Mouse (Mus musculus): Measurements from ENCODE around the gene Tmem201. TPM values are rescaled to one million over a fixed set of nuclear protein-coding genes. Genes with fewer than 3 reads are reported as not detected.
A peak's percentile ranks its signal among the peaks of the same experiment; 100 is the strongest.

The Tmem201 gene
- polyA plus RNA-seq (2011; ENCODE audit: insufficient read depth, insufficient read length, low replicate concordance, missing spikeins): 5.3 and 8.2 TPM in 2 replicates

DNA sequence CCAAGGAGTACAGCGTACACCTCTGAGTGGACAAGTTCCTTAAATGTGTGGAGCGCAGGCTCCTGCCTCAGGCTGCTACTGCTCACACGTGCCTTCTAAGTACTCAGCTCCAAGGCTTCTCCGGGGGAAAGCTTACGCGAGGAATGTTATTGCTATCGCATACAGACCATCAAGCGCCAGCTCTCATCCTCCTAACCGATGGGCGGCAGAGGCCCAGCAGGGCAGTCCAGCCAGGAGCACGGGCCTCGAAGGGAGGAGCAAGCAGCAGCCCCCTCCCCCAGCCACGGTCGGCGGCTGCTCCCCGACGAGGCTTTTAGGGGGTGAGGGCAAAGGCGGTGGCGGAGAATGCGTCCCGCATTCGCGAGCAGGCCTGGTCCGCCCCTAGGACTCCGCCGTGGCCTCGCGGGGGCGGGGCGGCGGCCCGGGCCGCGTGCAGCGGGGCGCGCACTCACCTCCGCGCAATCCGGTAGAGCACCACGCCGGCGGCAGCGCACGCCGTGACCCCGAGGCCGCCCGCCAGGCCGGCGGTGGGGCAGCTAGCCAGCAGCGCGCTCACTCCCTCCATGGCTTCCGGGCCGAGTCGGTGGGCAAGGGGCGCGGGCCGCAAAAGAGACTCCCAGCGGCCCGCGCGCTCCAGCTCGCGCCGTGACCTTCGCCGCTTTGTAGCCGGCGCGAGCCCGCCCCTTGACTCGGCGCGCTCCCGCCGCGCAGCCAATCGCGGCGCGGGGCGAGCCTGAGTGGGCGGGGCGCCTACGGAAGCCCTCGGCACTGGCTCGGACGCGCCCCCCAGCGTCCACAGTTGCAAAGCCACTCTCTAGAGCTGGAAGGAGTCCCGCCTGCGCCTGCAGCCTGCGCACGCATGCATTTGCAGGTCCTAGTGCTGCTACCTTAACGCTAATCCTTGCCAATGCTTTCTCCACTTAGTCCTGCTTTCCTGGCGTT, at the start of gene Tmem201:
Gene Tmem201, minus strand, starts transcription at position 662 of the 942 bp plus-strand sequence.
- TF ChIP-seq CTCF (IDR thresholded peaks at IDR 0.05; ENCODE audit: control insufficient read depth, insufficient read depth, low read length): peak; percentile 82
- TF ChIP-seq POLR2A (IDR thresholded peaks at IDR 0.05; ENCODE audit: borderline replicate concordance, control insufficient read depth, low read depth, low read length): 0 out of 2 replicates have a peak, but pooled peaks have one; percentile 17
- WGBS: under 1% methylated on average over 92 of the region's 97 CpGs
- Histone ChIP-seq H3K4me1 (ENCODE audit: control insufficient read depth, insufficient read depth, low read length) (peaks cover 5% of the 10 kb centered on the region; the same call in 1 of the 2 replicates), H3K4me3 (replicated peaks; ENCODE audit: control insufficient read depth, low read depth, low read length) (peak within 1 kb of the TSS; percentile 77), H3K27ac (ENCODE audit: control insufficient read depth, insufficient read depth, low read depth, low read length, poor library complexity) (peak within 1 kb of the TSS; percentile 20; the same call in 1 of the 2 replicates)

DNA sequence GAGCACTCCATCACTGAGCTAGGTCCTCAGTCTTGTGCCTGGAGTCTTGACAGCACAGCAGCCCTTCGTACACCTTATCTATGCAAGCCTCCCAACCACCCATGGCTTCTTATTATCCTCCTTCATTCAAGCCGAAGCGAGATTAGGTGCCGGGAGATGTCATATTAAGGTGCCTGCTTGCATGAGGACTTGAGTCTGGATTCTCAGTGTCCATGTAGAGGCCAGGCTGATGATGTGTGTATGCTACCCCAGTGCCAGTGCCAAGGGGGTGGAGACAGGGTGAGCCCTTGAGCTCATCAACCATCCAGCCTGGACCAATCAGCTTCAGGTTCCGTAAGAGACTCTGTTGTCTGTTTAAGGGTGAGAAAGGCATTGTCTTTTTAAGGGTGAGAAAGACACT, 47.1 kb upstream of the Tmem201 start:
- Histone ChIP-seq H3K4me1 (ENCODE audit: control insufficient read depth, insufficient read depth, low read length) (peaks cover 6% of the 10 kb centered on the region), H3K4me3 (replicated peaks; ENCODE audit: control insufficient read depth, low read depth, low read length) (no peak overlapping the region), H3K27ac (ENCODE audit: control insufficient read depth, insufficient read depth, low read depth, low read length, poor library complexity) (no peak overlapping the region)
- 77% methylated on average over 5 of the region's 5 CpGs for WGBS
- no peak for TF ChIP-seq CTCF (IDR thresholded peaks at IDR 0.05; ENCODE audit: control insufficient read depth, insufficient read depth, low read length)
- TF ChIP-seq POLR2A (IDR thresholded peaks at IDR 0.05; ENCODE audit: borderline replicate concordance, control insufficient read depth, low read depth, low read length): no peak

DNA sequence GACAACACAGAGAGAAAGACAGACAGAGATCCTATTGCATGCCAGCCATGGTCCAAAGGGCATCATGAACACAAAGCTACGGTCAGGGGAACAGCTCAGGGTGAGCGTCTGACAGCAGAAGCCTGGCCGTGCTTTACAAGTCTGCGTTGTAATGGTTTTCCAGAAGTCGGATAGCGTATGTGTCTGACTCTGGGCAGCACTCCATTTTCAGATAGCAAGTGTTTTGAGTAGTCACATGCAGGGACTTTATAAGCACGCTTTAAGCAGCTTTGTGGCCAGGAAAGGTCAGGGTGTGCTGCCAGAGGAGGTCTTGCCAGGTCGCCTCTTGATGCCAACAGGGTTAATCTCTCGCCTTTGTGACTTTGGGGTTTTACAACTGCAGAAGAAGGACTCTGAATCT, 46.5 kb upstream of the Tmem201 start:
- 90% methylated on average over 9 of the region's 9 CpGs for WGBS
- Histone ChIP-seq H3K4me1 (ENCODE audit: control insufficient read depth, insufficient read depth, low read length) (peaks cover 4% of the 10 kb centered on the region; the same call in 1 of the 2 replicates), H3K27ac (ENCODE audit: control insufficient read depth, insufficient read depth, low read depth, low read length, poor library complexity) (no peak overlapping the region), H3K4me3 (replicated peaks; ENCODE audit: control insufficient read depth, low read depth, low read length) (no peak overlapping the region)
- TF ChIP-seq POLR2A (IDR thresholded peaks at IDR 0.05; ENCODE audit: borderline replicate concordance, control insufficient read depth, low read depth, low read length): no peak
- TF ChIP-seq CTCF (IDR thresholded peaks at IDR 0.05; ENCODE audit: control insufficient read depth, insufficient read depth, low read length): no peak

DNA sequence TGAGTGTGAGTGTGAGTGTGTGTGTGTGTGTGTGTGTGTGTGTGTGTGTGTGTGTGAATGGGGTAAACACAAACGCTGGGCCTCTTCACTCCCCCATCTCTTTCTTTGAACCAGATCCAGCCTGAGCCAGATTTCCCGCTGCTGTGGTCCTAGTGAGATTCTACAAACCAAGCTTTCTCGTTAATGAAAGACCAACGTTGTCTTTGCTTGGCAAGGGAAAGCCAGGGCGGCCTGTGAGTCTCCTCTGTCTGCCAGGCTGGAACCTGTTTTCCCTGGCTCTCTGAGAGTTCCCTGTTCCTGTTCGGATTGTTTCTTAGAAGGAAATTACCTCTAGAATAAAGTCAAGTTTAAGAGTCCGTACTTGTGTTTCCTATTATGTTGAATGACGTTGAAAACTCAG, 45.1 kb upstream of the Tmem201 start:
- TF ChIP-seq CTCF (IDR thresholded peaks at IDR 0.05; ENCODE audit: control insufficient read depth, insufficient read depth, low read length) (no peak), POLR2A (IDR thresholded peaks at IDR 0.05; ENCODE audit: borderline replicate concordance, control insufficient read depth, low read depth, low read length) (no peak)
- 76% methylated on average over 8 of the region's 8 CpGs for WGBS
- Histone ChIP-seq H3K4me3 (replicated peaks; ENCODE audit: control insufficient read depth, low read depth, low read length) (no peak overlapping the region), H3K4me1 (ENCODE audit: control insufficient read depth, insufficient read depth, low read length) (peaks cover 5% of the 10 kb centered on the region; the same call in 1 of the 2 replicates), H3K27ac (ENCODE audit: control insufficient read depth, insufficient read depth, low read depth, low read length, poor library complexity) (no peak overlapping the region)

DNA sequence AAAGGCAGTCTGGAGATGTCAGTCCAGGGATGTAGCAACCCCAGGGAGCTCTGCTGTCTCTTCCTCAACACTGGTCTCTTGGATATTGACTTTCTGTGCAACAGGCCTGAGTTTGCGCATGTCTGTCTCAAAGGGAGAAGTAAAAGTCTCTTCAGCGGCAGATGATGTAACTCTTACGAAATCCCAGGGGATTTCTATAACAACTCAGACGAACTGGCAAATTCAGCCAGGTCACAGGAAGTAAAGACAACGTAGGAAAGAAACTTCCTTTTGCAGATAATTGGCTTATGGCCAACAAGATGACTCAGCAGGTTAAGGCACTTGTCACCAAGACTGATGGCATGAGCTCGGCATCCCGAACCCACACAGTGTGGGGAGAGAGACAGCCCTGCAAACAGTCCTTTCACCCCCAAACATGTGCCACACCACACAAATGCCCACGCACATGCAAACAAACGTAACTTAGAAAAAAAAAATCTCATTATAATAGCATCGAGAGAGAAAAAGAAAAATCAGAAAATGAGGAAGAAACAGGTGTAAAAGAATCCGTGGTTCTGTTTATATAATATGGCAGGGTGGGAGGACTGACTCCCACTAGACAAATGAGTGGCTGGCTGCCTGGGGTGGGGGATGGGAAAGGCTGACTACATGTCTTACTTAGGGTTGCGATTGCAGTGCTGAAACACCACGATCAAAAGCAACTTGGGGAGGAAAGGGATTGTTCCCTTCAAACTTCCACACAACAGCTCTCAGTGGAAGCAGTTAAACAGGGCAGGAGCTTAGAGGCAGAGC, 42.9 kb upstream of the Tmem201 start:
- WGBS: 9% methylated on average over 13 of the region's 13 CpGs
- H3K4me3 ChIP-seq (replicated peaks; ENCODE audit: control insufficient read depth, low read depth, low read length): peak overlapping the region; percentile 24
- TF ChIP-seq CTCF (IDR thresholded peaks at IDR 0.05; ENCODE audit: control insufficient read depth, insufficient read depth, low read length) (no peak), POLR2A (IDR thresholded peaks at IDR 0.05; ENCODE audit: borderline replicate concordance, control insufficient read depth, low read depth, low read length) (no peak)
- peak overlapping the region; percentile 31 for H3K27ac ChIP-seq (ENCODE audit: control insufficient read depth, insufficient read depth, low read depth, low read length, poor library complexity)
- peaks cover 5% of the 10 kb centered on the region; the same call in 1 of the 2 replicates for H3K4me1 ChIP-seq (ENCODE audit: control insufficient read depth, insufficient read depth, low read length)

DNA sequence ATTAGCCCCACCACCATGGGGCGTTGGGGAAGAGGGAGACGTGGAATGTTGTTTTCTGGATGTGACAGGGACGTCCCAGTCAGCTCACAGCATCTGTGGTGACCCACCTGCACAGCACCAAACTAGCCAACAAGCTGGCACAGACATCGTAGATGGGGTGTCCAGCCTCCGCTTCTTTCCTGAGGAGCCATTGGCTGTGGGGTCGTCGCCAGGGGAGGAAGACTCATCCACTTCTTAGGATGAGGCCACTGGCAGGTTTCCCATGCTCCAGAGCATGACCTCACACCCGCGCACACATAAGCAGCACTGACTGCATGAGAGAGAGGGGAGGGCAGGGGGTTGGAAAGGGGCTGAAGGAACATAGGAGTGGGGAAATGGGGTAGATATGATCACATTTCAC, 42.1 kb upstream of the Tmem201 start:
- Histone ChIP-seq H3K27ac (ENCODE audit: control insufficient read depth, insufficient read depth, low read depth, low read length, poor library complexity) (peak overlapping the region; percentile 31), H3K4me1 (ENCODE audit: control insufficient read depth, insufficient read depth, low read length) (peaks cover 5% of the 10 kb centered on the region; the same call in 1 of the 2 replicates), H3K4me3 (replicated peaks; ENCODE audit: control insufficient read depth, low read depth, low read length) (peak overlapping the region; percentile 29)
- WGBS: 76% methylated on average over 9 of the region's 9 CpGs
- TF ChIP-seq CTCF (IDR thresholded peaks at IDR 0.05; ENCODE audit: control insufficient read depth, insufficient read depth, low read length): no peak
- no peak for TF ChIP-seq POLR2A (IDR thresholded peaks at IDR 0.05; ENCODE audit: borderline replicate concordance, control insufficient read depth, low read depth, low read length)

DNA sequence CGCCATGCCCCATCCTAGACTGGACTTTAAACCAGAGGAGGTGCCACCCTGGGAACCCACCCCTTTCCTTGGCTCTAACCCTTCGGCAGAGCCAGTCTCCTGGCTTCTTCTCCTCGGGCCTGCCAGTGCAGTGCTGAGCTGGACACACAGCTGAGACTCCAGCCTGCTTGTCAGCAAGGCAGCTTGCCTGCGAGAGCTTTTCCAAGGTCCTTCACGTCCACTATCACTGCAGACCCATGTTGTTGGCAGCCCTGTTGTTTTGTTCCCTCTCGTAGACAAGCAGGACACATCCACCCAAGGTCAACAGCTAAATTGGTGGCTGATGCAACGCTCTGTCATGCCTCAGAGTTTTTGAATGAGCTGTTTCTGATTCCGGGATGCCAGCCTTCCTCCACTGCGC, 39.3 kb upstream of the Tmem201 start:
- Histone ChIP-seq H3K27ac (ENCODE audit: control insufficient read depth, insufficient read depth, low read depth, low read length, poor library complexity) (no peak overlapping the region), H3K4me1 (ENCODE audit: control insufficient read depth, insufficient read depth, low read length) (peaks cover 5% of the 10 kb centered on the region; the same call in 1 of the 2 replicates), H3K4me3 (replicated peaks; ENCODE audit: control insufficient read depth, low read depth, low read length) (no peak overlapping the region)
- TF ChIP-seq POLR2A (IDR thresholded peaks at IDR 0.05; ENCODE audit: borderline replicate concordance, control insufficient read depth, low read depth, low read length) (no peak), CTCF (IDR thresholded peaks at IDR 0.05; ENCODE audit: control insufficient read depth, insufficient read depth, low read length) (no peak)
- 84% methylated on average over 9 of the region's 9 CpGs for WGBS

All from bone marrow, adult 2 months (tissue).